Mouse (Mus musculus): ENCODE measurements around the gene Cgnl1.

Cgnl1 gene

GRCm38 (mm10) chr9:71766902-71767301 is 4.5 kb downstream of the Cgnl1 start:
- no peak for DNase-seq (ENCODE audit: low read depth, low spot score)

GRCm38 (mm10) chr9:71766306-71766705 is 5.1 kb downstream of the Cgnl1 start:
- DNase-seq (ENCODE audit: low read depth, low spot score), result no peak

- no peak for DNase-seq (ENCODE audit: low read depth, low spot score)
Measured at GRCm38 (mm10) chr9:71764551-71764950, 6.9 kb downstream of the Cgnl1 start.

- DNase-seq (ENCODE audit: low read depth, low spot score), result no peak
Measured at GRCm38 (mm10) chr9:71763273-71763672, 8.1 kb downstream of the Cgnl1 start.

- no peak for DNase-seq (ENCODE audit: low read depth, low spot score)
Measured at GRCm38 (mm10) chr9:71761663-71762062, 9.7 kb downstream of the Cgnl1 start.

GRCm38 (mm10) chr9:71760518-71761141 is 10.8 kb downstream of the Cgnl1 start:
- DNase-seq (ENCODE audit: low read depth, low spot score), result no peak

- no peak for DNase-seq (ENCODE audit: low read depth, low spot score)
Measured at GRCm38 (mm10) chr9:71759893-71760292, 11.5 kb downstream of the Cgnl1 start.

- no peak for DNase-seq (ENCODE audit: low read depth, low spot score)
Measured at GRCm38 (mm10) chr9:71757386-71757785, 14.0 kb downstream of the Cgnl1 start.

- DNase-seq (ENCODE audit: low read depth, low spot score), result no peak
Measured at GRCm38 (mm10) chr9:71756916-71757315, 14.5 kb downstream of the Cgnl1 start.

- no peak for DNase-seq (ENCODE audit: low read depth, low spot score)
Measured at GRCm38 (mm10) chr9:71753981-71754380, 17.4 kb downstream of the Cgnl1 start.

GRCm38 (mm10) chr9:71753529-71753928 is 17.9 kb downstream of the Cgnl1 start:
- no peak for DNase-seq (ENCODE audit: low read depth, low spot score)

GRCm38 (mm10) chr9:71753117-71753516 is 18.3 kb downstream of the Cgnl1 start:
- DNase-seq (ENCODE audit: low read depth, low spot score), result no peak

GRCm38 (mm10) chr9:71750015-71750672 is 21.3 kb downstream of the Cgnl1 start:
- DNase-seq (ENCODE audit: low read depth, low spot score), result no peak

- DNase-seq (ENCODE audit: low read depth, low spot score), result no peak
Measured at GRCm38 (mm10) chr9:71746405-71746804, 25.0 kb downstream of the Cgnl1 start.

- no peak for DNase-seq (ENCODE audit: low read depth, low spot score)
Measured at GRCm38 (mm10) chr9:71738081-71738930, 33.1 kb downstream of the Cgnl1 start.

GRCm38 (mm10) chr9:71737257-71738023 is 34.0 kb downstream of the Cgnl1 start:
- DNase-seq (ENCODE audit: low read depth, low spot score), result no peak

GRCm38 (mm10) chr9:71735886-71736285 is 35.5 kb downstream of the Cgnl1 start:
- DNase-seq (ENCODE audit: low read depth, low spot score), result no peak

GRCm38 (mm10) chr9:71733559-71733958 is 37.8 kb downstream of the Cgnl1 start:
- DNase-seq (ENCODE audit: low read depth, low spot score), result no peak

- no peak for DNase-seq (ENCODE audit: low read depth, low spot score)
Measured at GRCm38 (mm10) chr9:71728822-71729311, 42.5 kb downstream of the Cgnl1 start.

- no peak for DNase-seq (ENCODE audit: low read depth, low spot score)
Measured at GRCm38 (mm10) chr9:71727233-71727632, 44.2 kb downstream of the Cgnl1 start.

- no peak for DNase-seq (ENCODE audit: low read depth, low spot score)
Measured at GRCm38 (mm10) chr9:71726121-71726520, 45.3 kb downstream of the Cgnl1 start.

- DNase-seq (ENCODE audit: low read depth, low spot score), result no peak
Measured at GRCm38 (mm10) chr9:71722366-71722765, 49.0 kb downstream of the Cgnl1 start.
